ENCODE assay signal across 15 mouse cellular contexts in genomic region chr9:96460117-96460865, GRCm38 (mm10). TPM values are rescaled to one million over a fixed set of nuclear protein-coding genes. Genes with fewer than 3 reads are reported as not detected.
DNase-seq lines count a peak whose midpoint lies in the region; ATAC-seq and TF ChIP-seq lines count a peak whose summit lies in the region.
"Had no signal": no experiment of that assay in that cellular context is flagged by ENCODE, and none has a peak within 500 bp of the region (broad histone marks: within the 10 kb centered on the region; RNA-seq: fewer than 3 reads in every experiment).

No protein-coding gene starts in this region.

- no peak for DNase-seq in neural tube, embryonic 10.5 days (ENCODE audit: extremely low spot score, low spot score)
- DNase-seq in gastrocnemius, adult 2 months = no peak
- no peak for DNase-seq in left cerebral cortex, postnatal 4 days
- no peak for DNase-seq in frontal cortex, postnatal 36 days (ENCODE audit: low spot score in 2 of 2)
- DNase-seq: cerebellum, adult 11-12 months; layer of hippocampus, postnatal 36 days; lung, adult 2 months had no signal

- H3K4me3 ChIP-seq in neural tube, embryonic 13.5 days = no peak overlapping the region
- no peak overlapping the region for H3K4me3 ChIP-seq in forebrain, embryonic 16.5 days (replicated peaks; ENCODE audit: low read length)
- no peak overlapping the region for H3K4me3 ChIP-seq in midbrain, embryonic 16.5 days (ENCODE audit: low read depth, low read length)
- no peak overlapping the region for H3K4me3 ChIP-seq in gastrocnemius, adult 2 months
- H3K4me3 ChIP-seq: embryonic facial prominence, embryonic 10.5 days had no signal

- no peak for TF ChIP-seq CTCF in gastrocnemius, adult 2 months (IDR thresholded peaks at IDR 0.05)

- intact Hi-C loops in gastrocnemius, adult 2 months (cut with DNase I) = no loop called here
- intact Hi-C loops in left cerebral cortex, postnatal 4 days (cut with DNase I) = no loop called here

- peaks cover 11% of the 10 kb centered on the region; the same call in 1 of the 2 replicates for H3K36me3 ChIP-seq in neural tube, embryonic 13.5 days
- H3K36me3 ChIP-seq in forebrain, embryonic 16.5 days (ENCODE audit: control insufficient read depth, insufficient read depth) = 0 out of 2 replicates have a peak, but pooled peaks cover 2% of the 10 kb centered on the region
- H3K36me3 ChIP-seq in midbrain, embryonic 16.5 days (ENCODE audit: control insufficient read depth, insufficient read depth, low read length) = no peaks in the 10 kb centered on the region

- H3K27me3 ChIP-seq in neural tube, embryonic 13.5 days = no peaks in the 10 kb centered on the region
- H3K27me3 ChIP-seq in forebrain, embryonic 16.5 days (replicated peaks; ENCODE audit: control insufficient read depth, insufficient read depth, low read length) = no peaks in the 10 kb centered on the region
- H3K27me3 ChIP-seq in midbrain, embryonic 16.5 days (ENCODE audit: control insufficient read depth, insufficient read depth, low read depth, low read length) = no peaks in the 10 kb centered on the region

- H3K9ac ChIP-seq in neural tube, embryonic 13.5 days = no peak overlapping the region
- no peak overlapping the region for H3K9ac ChIP-seq in forebrain, embryonic 16.5 days (replicated peaks; ENCODE audit: low read depth, low read length)
- H3K9ac ChIP-seq in midbrain, embryonic 16.5 days (ENCODE audit: low read depth, low read length) = no peak overlapping the region

- H3K4me1 ChIP-seq in neural tube, embryonic 13.5 days (replicated peaks) = no peaks in the 10 kb centered on the region; the same call in 1 of the 2 replicates
- no peaks in the 10 kb centered on the region for H3K4me1 ChIP-seq in forebrain, embryonic 16.5 days (replicated peaks; ENCODE audit: control insufficient read depth, insufficient read depth, low read length)
- no peaks in the 10 kb centered on the region; the same call in 1 of the 2 replicates for H3K4me1 ChIP-seq in midbrain, embryonic 16.5 days (ENCODE audit: control insufficient read depth, insufficient read depth, low read length)
- H3K4me1 ChIP-seq: embryonic facial prominence, embryonic 10.5 days had no signal

- no peak for ATAC-seq in neural tube, embryonic 13.5 days (ENCODE audit: low read depth)
- ATAC-seq in forebrain, embryonic 16.5 days = peak; percentile 35; the same call in 1 of the 2 replicates
- peak; percentile 70 for ATAC-seq in midbrain, embryonic 16.5 days
- ATAC-seq: intestine, embryonic 16.5 days had no signal

- H3K27ac ChIP-seq in neural tube, embryonic 13.5 days (replicated peaks) = peak overlapping the region; percentile 80
- no peak overlapping the region for H3K27ac ChIP-seq in forebrain, embryonic 16.5 days (ENCODE audit: low read length)
- peak overlapping the region; percentile 63 for H3K27ac ChIP-seq in midbrain, embryonic 16.5 days (ENCODE audit: low read length)
- H3K27ac ChIP-seq in gastrocnemius, adult 2 months = no peak overlapping the region
- H3K27ac ChIP-seq: embryonic facial prominence, embryonic 10.5 days; kidney, postnatal 0 days; macrophage had no signal

- 71% methylated on average over 10 of the region's 10 CpGs for WGBS in neural tube, embryonic 13.5 days
- 23% methylated on average over 10 of the region's 10 CpGs for WGBS in forebrain, embryonic 16.5 days
- 34% methylated on average over 10 of the region's 10 CpGs for WGBS in midbrain, embryonic 16.5 days

- peaks cover 8% of the 10 kb centered on the region; the same call in 1 of the 2 replicates for H3K9me3 ChIP-seq in neural tube, embryonic 13.5 days
- H3K9me3 ChIP-seq in forebrain, embryonic 16.5 days (ENCODE audit: control insufficient read depth, low read length) = no peaks in the 10 kb centered on the region
- H3K9me3 ChIP-seq in midbrain, embryonic 16.5 days (replicated peaks; ENCODE audit: control insufficient read depth, low read length, poor library complexity, severe bottlenecking) = 0 out of 2 replicates have a peak, but pooled peaks cover 7% of the 10 kb centered on the region

- H3K4me2 ChIP-seq in neural tube, embryonic 13.5 days = no peak overlapping the region
- no peak overlapping the region for H3K4me2 ChIP-seq in forebrain, embryonic 16.5 days (ENCODE audit: low read length)
- no peak overlapping the region for H3K4me2 ChIP-seq in midbrain, embryonic 16.5 days (ENCODE audit: low read length)
- H3K4me2 ChIP-seq: heart, embryonic 11.5 days had no signal

RNA-seq across cellular contexts. Expression of gene Rnf7, which starts 18.2 kb away (rescaled TPM):
- 285 and 287 TPM in 2 replicates for polyA plus RNA-seq in neural tube, embryonic 13.5 days (2015; fragmentation: Nextera tagmentation; extraction: Ambion mirVana)
- polyA plus RNA-seq in forebrain, embryonic 16.5 days (2015; fragmentation: Nextera tagmentation; extraction: Ambion mirVana) = 179 TPM in 2 replicates
- polyA plus RNA-seq in midbrain, embryonic 16.5 days (2015; fragmentation: Nextera tagmentation; extraction: Ambion mirVana) = 192 and 204 TPM in 2 replicates
- 10 to 100 TPM; 67.3 to 80.3 TPM for total RNA-seq in gastrocnemius, adult 2 months (2021)
- total RNA-seq in left cerebral cortex, postnatal 4 days (2021) = 10 to 100 TPM; 51.5 to 53.2 TPM

Comparison
In these comparisons a context has a peak if more than half of its experiments do, and no peak if none do; other contexts are left out.
1. H3K27ac ChIP-seq: peak in neural tube, embryonic 13.5 days (single experiment) and midbrain, embryonic 16.5 days (single experiment); none in forebrain, embryonic 16.5 days (single experiment) and gastrocnemius, adult 2 months (single experiment).